Mouse (Mus musculus) C2C12 (cell line): ENCODE data around the gene Ttc30a2.

ENCODE experiments used
- CTCF ChIP-seq: IDR thresholded peaks from one replicate; pipeline ENCODE4 v1.5.1; 2011; ENCODE audit not compliant: control insufficient read depth, insufficient read depth, insufficient read length
- MYOG ChIP-seq: IDR thresholded peaks from one replicate; pipeline ENCODE4 v1.6.1; 2011; ENCODE audit not compliant: control insufficient read depth, insufficient read length; ENCODE audit errors: extremely low read depth
- USF1 ChIP-seq: IDR thresholded peaks from one replicate; pipeline ENCODE4 v1.6.1; 2011; ENCODE audit warnings: low read depth, mild to moderate bottlenecking, control low read depth, moderate library complexity

DNA sequence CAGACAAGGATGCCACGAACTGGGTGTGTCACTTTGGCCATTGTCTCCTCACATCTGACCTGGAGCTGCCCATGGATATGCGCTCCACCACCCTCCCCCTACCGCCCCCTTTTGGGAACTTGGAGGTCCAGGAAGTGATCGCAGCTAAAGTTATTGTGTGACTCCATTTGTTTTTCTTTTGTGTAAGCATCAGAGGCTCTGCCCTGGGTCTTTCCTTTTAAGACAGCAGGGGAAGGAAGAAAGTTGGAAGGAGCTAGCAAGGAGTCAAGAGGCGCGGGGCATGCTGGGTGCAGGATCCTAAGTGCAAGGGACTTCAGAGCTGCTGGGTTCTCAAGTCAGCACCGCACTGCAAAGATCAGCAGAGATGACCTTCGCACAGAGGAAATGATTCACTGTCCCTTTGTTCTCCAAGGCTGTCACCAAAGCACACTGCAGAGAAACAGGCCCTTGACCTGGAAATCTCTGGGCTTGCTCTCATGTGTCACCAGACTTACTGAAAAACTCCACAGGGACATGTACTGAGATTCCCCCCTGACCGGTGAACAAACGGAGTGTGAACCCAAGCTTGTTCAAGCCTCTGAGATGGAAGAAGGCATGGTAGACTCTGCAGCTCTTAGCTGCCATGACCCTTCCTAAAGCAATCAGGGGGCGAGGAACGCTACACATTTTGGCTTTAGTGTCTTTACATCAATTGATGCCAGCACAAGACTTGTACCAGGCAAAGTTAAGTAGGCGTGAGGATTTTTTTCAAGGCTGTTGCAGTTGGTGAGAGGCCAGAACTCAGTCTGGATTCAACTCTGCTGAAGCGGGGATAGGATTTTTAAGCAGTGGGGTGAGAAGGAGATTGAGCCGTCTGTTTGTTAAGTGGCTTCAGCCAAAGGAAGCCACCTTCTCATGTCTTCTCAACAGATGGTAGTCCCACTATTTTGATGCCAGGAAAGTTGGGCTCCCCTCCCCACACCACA, 17.3 kb downstream of the Ttc30a2 start:
- no peak for TF ChIP-seq MYOG
- TF ChIP-seq CTCF = no peak
- TF ChIP-seq USF1 = no peak
